Mouse (Mus musculus) hindbrain, embryonic 16.5 days (tissue): ENCODE results near the gene Irf2. TPM values are rescaled to one million over a fixed set of nuclear protein-coding genes. Genes with fewer than 3 reads are reported as not detected.

Experiments used
- ATAC-seq: fragments of 200-750 bp; cut with Nextera tagmentation; 2 replicates; pipeline ENCODE4 v1.8.0; 2017; ENCODE audit warnings: moderate TSS enrichment, moderate library complexity
- H3K27ac ChIP-seq: fragments of 300-500 bp; sonication (generic); 2 replicates; pipeline ENCODE4 v1.5.1; 2014; ENCODE audit warnings: low read depth, mild to moderate bottlenecking, control low read depth, low read length, moderate library complexity
- H3K27me3 ChIP-seq: fragments of 300-500 bp; sonication (generic); replicated peaks from 2 replicates; pipeline ENCODE4 v1.6.1; 2014; ENCODE audit warnings: low read length; ENCODE audit not compliant: control insufficient read depth, insufficient read depth
- H3K36me3 ChIP-seq: fragments of 300-500 bp; sonication (generic); 2 replicates; pipeline ENCODE4 v1.6.1; 2014; ENCODE audit warnings: mild to moderate bottlenecking, low read length, moderate library complexity, mixed read lengths; ENCODE audit not compliant: control insufficient read depth, insufficient read depth
- H3K4me1 ChIP-seq: fragments of 300-500 bp; sonication (generic); 2 replicates; pipeline ENCODE4 v1.6.1; 2014; ENCODE audit warnings: low read depth, low read length; ENCODE audit not compliant: control insufficient read depth, insufficient read depth
- H3K4me2 ChIP-seq: fragments of 300-500 bp; sonication (generic); 2 replicates; pipeline ENCODE4 v1.6.1; 2014; ENCODE audit warnings: mild to moderate bottlenecking, low read length, control low read depth, moderate library complexity
- H3K4me3 ChIP-seq: fragments of 300-500 bp; sonication (generic); 2 replicates; pipeline ENCODE4 v1.5.1; 2014; ENCODE audit warnings: mild to moderate bottlenecking, low read length, control low read depth, moderate library complexity
- H3K9ac ChIP-seq: fragments of 300-500 bp; sonication (generic); 2 replicates; pipeline ENCODE4 v1.6.1; 2014; ENCODE audit warnings: low read depth, mild to moderate bottlenecking, control low read depth, low read length, moderate library complexity
- H3K9me3 ChIP-seq: fragments of 300-500 bp; sonication (generic); 2 replicates; pipeline ENCODE4 v1.6.1; 2014; ENCODE audit warnings: mild to moderate bottlenecking, low read length, moderate library complexity; ENCODE audit not compliant: control insufficient read depth
- WGBS: fragments of 180-500 bp; shearing (Covaris S2); extraction: QIAGEN DNeasy Blood & Tissue Kit; methylation state at CpG from one replicate; pipeline ENCODE4 v1.1.7; 2014; 5-methylcytosine and 5-hydroxymethylcytosine counted together
- polyA plus RNA-seq: library from polyadenylated mRNA; unstranded; fragments of >200 nt; fragmentation: Nextera tagmentation; extraction: Ambion mirVana; gene quantifications from 2 replicates; pipeline ENCODE4 v1.2.1, GENCODE M21; 2015

Gene Irf2
- polyA plus RNA-seq, 1 experiment from 2014 or later, result 11.1 TPM

DNA sequence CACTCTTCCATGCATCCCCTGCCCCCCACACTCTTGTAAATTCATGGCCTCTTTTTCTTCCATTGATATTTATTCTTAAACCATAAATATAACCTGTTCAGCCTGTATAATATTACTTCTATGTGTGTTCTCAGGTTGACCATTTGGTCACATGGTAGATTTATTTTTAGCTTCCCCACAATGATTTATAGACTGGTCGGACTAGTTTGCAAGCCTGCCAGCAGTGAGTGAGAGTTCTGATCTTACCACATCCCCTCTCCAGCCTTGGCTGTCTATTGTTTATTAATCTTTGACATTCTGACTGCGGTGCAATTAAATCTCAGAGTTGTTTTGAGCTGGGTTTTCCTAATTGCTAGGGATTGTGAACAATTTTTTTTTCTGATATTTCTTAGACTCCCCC is 60.2 kb downstream of the Irf2 start:
- no peak overlapping the region for H3K27ac ChIP-seq
- H3K9ac ChIP-seq, result no peak overlapping the region
- H3K4me3 ChIP-seq, result no peak overlapping the region
- WGBS, result 76% methylated on average over 2 of the region's 2 CpGs
- no peak overlapping the region for H3K4me2 ChIP-seq
- H3K9me3 ChIP-seq, result no peaks in the 10 kb centered on the region
- H3K27me3 ChIP-seq, result no peaks in the 10 kb centered on the region
- H3K36me3 ChIP-seq, result peaks cover 4% of the 10 kb centered on the region; the same call in 1 of the 2 replicates
- ATAC-seq, result no peak
- no peaks in the 10 kb centered on the region for H3K4me1 ChIP-seq

- peaks cover 5% of the 10 kb centered on the region for H3K36me3 ChIP-seq
- H3K27me3 ChIP-seq, result no peaks in the 10 kb centered on the region
- 54% methylated on average over 1 of the region's 1 CpGs for WGBS
- H3K4me1 ChIP-seq, result no peaks in the 10 kb centered on the region
- no peak for ATAC-seq
- no peaks in the 10 kb centered on the region for H3K9me3 ChIP-seq
- H3K27ac ChIP-seq, result no peak overlapping the region
- no peak overlapping the region for H3K9ac ChIP-seq
- no peak overlapping the region for H3K4me3 ChIP-seq
- H3K4me2 ChIP-seq, result no peak overlapping the region
These were observed 61.7 kb downstream of the Irf2 start for GRCm38 (mm10) chr8:46801153-46801684.

DNA sequence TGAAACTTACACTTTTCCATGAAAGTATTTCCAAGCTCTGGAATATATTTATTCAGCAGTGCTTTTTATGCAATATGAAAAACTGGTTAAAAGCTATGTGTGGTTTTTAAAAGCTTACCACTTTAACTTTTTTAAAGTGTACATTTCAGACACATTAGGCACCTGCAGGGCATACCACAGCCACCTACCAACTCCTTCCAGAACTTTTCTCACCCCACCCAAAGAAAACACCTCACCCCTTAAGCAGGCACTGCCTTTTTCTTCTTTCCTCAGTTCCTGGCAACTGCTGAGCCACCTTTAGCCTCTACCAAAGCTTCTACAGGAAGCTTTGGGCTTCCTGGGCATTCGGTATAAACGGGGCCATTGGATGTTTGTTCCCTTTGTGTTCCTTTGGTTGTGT is 62.5 kb downstream of the Irf2 start:
- peaks cover 13% of the 10 kb centered on the region for H3K36me3 ChIP-seq
- H3K27me3 ChIP-seq, result no peaks in the 10 kb centered on the region
- peaks cover 5% of the 10 kb centered on the region; the same call in 1 of the 2 replicates for H3K9me3 ChIP-seq
- ATAC-seq, result no peak
- no peak overlapping the region for H3K4me2 ChIP-seq
- no peaks in the 10 kb centered on the region for H3K4me1 ChIP-seq
- no peak overlapping the region for H3K9ac ChIP-seq
- H3K4me3 ChIP-seq, result no peak overlapping the region
- no peak overlapping the region for H3K27ac ChIP-seq
- WGBS, result 81% methylated on average over 2 of the region's 2 CpGs

GRCm38 (mm10) chr8:46804721-46805120 is 65.2 kb downstream of the Irf2 start:
- H3K4me1 ChIP-seq, result no peaks in the 10 kb centered on the region
- H3K9me3 ChIP-seq, result peaks cover 5% of the 10 kb centered on the region; the same call in 1 of the 2 replicates
- 93% methylated on average over 5 of the region's 5 CpGs for WGBS
- no peak overlapping the region for H3K9ac ChIP-seq
- no peak overlapping the region for H3K4me2 ChIP-seq
- ATAC-seq, result no peak
- H3K27ac ChIP-seq, result no peak overlapping the region
- no peak overlapping the region for H3K4me3 ChIP-seq
- no peaks in the 10 kb centered on the region for H3K27me3 ChIP-seq
- peaks cover 22% of the 10 kb centered on the region for H3K36me3 ChIP-seq

DNA sequence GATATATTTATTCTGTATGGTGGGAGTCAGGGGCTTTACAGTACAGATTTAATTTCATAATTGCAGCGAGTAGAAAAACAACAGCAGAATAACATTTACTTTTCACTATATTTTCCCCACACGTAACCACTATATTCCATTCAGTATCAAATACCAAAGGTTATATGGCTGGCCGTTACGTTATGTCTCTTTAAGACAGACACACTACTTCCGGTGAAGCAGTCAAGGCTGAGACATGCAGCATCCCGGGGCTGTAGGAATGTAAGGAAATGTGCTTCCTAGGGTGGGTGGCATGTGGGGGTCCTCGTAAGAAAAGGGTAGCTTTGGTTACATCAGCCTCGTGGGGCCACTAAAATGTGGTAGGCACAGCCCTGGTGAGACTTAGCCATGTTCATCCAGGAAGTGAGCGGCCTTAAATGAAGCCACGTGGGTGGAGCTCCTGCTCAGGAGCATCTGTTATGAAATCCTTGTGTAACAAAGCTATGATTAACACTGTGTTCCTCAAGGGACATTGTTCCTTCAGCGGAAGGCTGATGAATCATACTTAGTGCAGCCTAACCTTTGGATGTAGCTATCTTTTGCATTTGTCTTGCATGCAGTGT is 71.6 kb downstream of the Irf2 start:
- Histone ChIP-seq H3K9me3 (peaks cover 5% of the 10 kb centered on the region; the same call in 1 of the 2 replicates), H3K4me3 (no peak overlapping the region), H3K27ac (no peak overlapping the region), H3K4me1 (no peaks in the 10 kb centered on the region), H3K36me3 (peaks cover 21% of the 10 kb centered on the region), H3K27me3 (no peaks in the 10 kb centered on the region), H3K9ac (no peak overlapping the region), H3K4me2 (no peak overlapping the region)
- no peak for ATAC-seq
- WGBS, result 85% methylated on average over 11 of the region's 11 CpGs

DNA sequence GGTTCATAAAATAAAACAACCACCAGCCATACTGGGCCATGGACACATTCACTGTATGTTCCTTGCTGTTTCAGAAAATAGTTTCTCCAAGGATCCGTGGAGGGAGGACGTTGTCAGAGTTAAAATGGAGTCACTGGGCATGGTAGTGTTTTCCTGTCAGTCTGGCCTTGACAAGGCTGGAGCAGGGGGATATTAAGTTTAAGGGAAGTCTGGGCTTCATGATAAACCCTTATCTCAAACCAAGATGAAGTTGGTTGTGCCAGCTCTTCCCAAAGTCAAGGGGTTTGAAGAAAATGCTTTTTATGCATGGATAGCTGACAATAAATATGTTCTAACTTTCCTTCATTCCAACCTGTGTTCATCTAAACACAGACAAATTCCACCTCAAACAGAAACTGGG is 72.4 kb downstream of the Irf2 start:
- Histone ChIP-seq H3K4me3 (no peak overlapping the region), H3K9ac (no peak overlapping the region), H3K27me3 (no peaks in the 10 kb centered on the region), H3K9me3 (no peaks in the 10 kb centered on the region), H3K4me1 (no peaks in the 10 kb centered on the region), H3K36me3 (peaks cover 13% of the 10 kb centered on the region), H3K27ac (no peak overlapping the region), H3K4me2 (no peak overlapping the region)
- no peak for ATAC-seq
- 95% methylated on average over 2 of the region's 2 CpGs for WGBS

DNA sequence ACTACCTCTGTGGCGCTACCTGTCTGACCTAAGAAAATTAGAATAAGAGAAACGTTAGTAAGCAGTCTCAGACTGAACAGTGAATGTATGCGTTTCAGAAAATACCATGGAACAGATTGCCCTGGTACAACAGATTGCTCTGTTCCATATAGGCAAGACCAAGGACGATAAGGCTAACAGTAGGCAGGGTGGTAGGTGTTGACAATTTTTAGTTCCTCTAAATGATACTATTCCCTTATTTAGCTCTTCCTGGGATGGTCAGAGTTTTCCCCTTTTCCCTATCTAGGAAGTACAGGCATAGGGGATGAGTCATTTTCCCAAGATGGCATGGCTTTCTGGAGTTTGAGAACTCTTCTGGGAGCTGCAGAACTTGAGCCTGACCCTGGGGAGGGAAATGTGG is 73.4 kb downstream of the Irf2 start:
- Histone ChIP-seq H3K4me2 (no peak overlapping the region), H3K9ac (no peak overlapping the region), H3K9me3 (no peaks in the 10 kb centered on the region), H3K27me3 (no peaks in the 10 kb centered on the region), H3K4me3 (no peak overlapping the region), H3K36me3 (peaks cover 3% of the 10 kb centered on the region), H3K27ac (no peak overlapping the region), H3K4me1 (no peaks in the 10 kb centered on the region)
- no peak for ATAC-seq
- 93% methylated on average over 4 of the region's 4 CpGs for WGBS

DNA sequence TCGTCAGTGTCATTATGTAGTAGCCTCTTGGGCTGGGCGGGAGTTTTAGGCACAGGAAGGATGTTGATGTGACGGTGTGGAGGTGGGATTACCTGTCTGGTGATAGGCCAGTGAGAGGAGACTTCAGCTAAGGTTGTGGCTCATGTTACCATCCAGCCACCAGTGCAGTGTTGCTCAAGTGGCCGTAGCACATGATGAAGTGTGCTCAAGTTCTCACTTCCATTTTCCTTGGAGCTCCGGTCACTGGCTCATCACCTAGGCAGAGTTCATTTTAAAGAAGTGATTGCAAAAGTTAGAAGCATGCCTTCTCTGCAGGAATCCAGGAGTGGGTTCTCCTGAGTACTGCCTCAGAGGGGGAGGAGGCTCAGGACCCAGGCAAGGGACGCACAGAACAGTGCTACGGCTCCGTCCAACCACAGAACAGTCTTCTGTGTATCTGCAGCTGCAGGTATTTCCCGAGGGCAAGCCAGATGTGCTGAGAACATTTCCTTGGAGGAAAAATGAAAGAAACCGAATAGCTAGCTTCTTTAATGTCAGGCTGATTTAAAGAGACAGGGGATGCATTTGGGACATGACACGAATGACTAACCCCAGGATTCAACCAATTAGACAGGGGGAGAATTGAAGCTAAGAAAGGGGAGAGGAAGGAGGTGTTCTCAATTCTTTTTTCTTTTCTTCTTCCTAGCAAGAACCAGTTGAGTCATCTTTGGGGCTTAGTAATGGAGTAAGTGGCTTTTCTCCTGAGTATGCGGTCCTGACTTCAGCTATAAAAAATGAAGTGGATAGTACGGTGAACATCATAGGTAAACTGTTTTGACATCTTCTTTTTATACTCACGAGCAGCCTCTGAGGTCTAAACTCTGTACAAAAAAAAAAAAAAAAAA is 78.8 kb downstream of the Irf2 start:
- WGBS, result 72% methylated on average over 14 of the region's 14 CpGs
- Histone ChIP-seq H3K4me2 (no peak overlapping the region), H3K4me3 (no peak overlapping the region), H3K27ac (no peak overlapping the region), H3K36me3 (no peaks in the 10 kb centered on the region), H3K27me3 (no peaks in the 10 kb centered on the region), H3K9ac (no peak overlapping the region), H3K4me1 (no peaks in the 10 kb centered on the region), H3K9me3 (no peaks in the 10 kb centered on the region)
- no peak for ATAC-seq

GRCm38 (mm10) chr8:46818990-46819288 is 79.4 kb downstream of the Irf2 start:
- ATAC-seq, result no peak
- H3K4me2 ChIP-seq, result no peak overlapping the region
- H3K9me3 ChIP-seq, result no peaks in the 10 kb centered on the region
- H3K4me1 ChIP-seq, result no peaks in the 10 kb centered on the region
- WGBS, result 54% methylated on average over 2 of the region's 2 CpGs
- H3K27ac ChIP-seq, result no peak overlapping the region
- no peaks in the 10 kb centered on the region for H3K36me3 ChIP-seq
- no peak overlapping the region for H3K4me3 ChIP-seq
- no peak overlapping the region for H3K9ac ChIP-seq
- no peaks in the 10 kb centered on the region for H3K27me3 ChIP-seq
